Mouse (Mus musculus): ENCODE results near the gene Clec4a2. TPM values are rescaled to one million over a fixed set of nuclear protein-coding genes. Genes with fewer than 3 reads are reported as not detected.

Gene Clec4a2
- total RNA-seq (2023), result 1.1 TPM

DNA sequence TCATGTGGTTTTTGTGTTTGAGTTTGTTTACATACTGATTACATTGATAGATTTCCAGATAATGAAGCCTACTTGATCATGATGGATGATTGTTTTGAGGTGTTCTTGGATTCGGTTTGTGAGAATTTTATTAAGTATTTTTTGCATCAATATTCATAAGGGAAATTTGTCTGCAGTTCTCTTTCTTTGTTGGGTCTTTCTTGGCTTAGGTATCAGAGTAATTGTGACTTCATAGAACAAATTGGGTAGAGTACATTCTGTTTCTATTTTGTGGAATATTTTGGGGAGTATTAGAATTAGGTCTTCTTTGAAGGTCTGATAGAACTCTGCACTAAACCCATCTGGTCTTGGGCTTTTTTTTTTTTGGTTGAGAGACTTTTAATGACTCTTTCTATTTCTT is at the start of gene Clec4a2:
Gene Clec4a2, plus strand, starts transcription at position 301 of the 400 bp plus-strand sequence.

DNA sequence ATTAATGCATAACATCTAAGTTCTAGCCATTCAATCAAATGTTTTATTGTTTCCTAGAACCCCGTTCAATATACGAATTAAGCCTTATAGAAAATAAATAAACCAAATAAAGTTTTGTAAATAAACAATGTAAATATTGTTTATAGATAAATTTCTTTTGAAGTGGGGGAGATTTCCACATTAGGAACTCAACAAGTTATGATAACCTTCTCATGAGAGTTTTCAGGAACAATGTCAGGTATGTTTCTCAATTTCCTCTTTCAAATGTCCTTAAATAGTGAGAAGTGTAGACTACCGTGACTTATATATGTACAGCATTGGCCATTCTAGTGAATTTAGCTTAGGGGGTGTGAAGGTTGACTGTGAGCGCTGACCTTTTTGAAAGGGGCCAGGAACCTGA is 66.4 kb downstream of the Clec4a2 start, which contains the start of gene Clec4b2:
Gene Clec4b2, plus strand, starts transcription at position 301 of the 400 bp plus-strand sequence.

Other genes with a start within 250 kb of the Clec4a2 start
- 59.5 TPM for gene Necap1, start 232.0 kb upstream of the Clec4a2 start, total RNA-seq (2023)
- gene Clec4a1, start 184.6 kb upstream of the Clec4a2 start, total RNA-seq (2023), result 2.4 TPM
- gene Clec4a3, start 153.9 kb upstream of the Clec4a2 start, total RNA-seq (2023), result 1.00 TPM
- not detected for gene Clec4a4, start 116.1 kb upstream of the Clec4a2 start, total RNA-seq (2023)
- not detected for gene Clec4b1, start 56.5 kb upstream of the Clec4a2 start, total RNA-seq (2023)
- gene Clec4b2, start 66.5 kb downstream of the Clec4a2 start, total RNA-seq (2023), result not detected
- gene Clec4n, start 123.4 kb downstream of the Clec4a2 start, total RNA-seq (2023), result 1.6 TPM
- 1.5 TPM for gene Clec4d, start 155.7 kb downstream of the Clec4a2 start, total RNA-seq (2023)
- gene Clec4e, start 183.4 kb downstream of the Clec4a2 start, total RNA-seq (2023), result 1.8 TPM
- gene Vmn2r19, start 201.9 kb downstream of the Clec4a2 start, total RNA-seq (2023), result not detected

Data from CD4-positive naive resting alpha-beta T cell, adult 76 days (primary cell).